9 mouse cellular contexts compared by ENCODE assay signal in genomic region chr12:39289676-39290075, GRCm38 (mm10).
"Had no signal": no experiment of that assay in that cellular context is flagged by ENCODE, and none has a peak within 500 bp of the region (broad histone marks: within the 10 kb centered on the region; RNA-seq: fewer than 3 reads in every experiment).

No protein-coding gene starts in this region.

- DNase-seq: kidney, adult 11 months; kidney, adult 9 months; kidney, postnatal 36 days; left cerebral cortex, postnatal 4 days; lung, adult 18-20 months; retina, postnatal 1 day; right cerebral cortex, postnatal 25 days; thymus, postnatal 4 days had no signal

- ATAC-seq: midbrain, embryonic 16.5 days had no signal
